Mouse (Mus musculus) ZHBTc4 (cell line): Measurements from ENCODE around the gene Prss34.

Experiments
- DNase-seq: peaks from one replicate; pipeline ENCODE4 v3.0.0-alpha.2; 2011; ENCODE audit warnings: low read depth, low spot score

Gene Prss34

GRCm38 (mm10) chr17:25318354-25318753 lies 20.2 kb downstream of the Prss34 start, which contains the start of gene Prss29:
TSS of gene Prss29 (plus strand) at chr17:25318654.
- DNase-seq, result no peak

GRCm38 (mm10) chr17:25320819-25321218 lies 22.6 kb downstream of the Prss34 start:
- DNase-seq, result no peak

GRCm38 (mm10) chr17:25322930-25323329 lies 24.7 kb downstream of the Prss34 start:
- no peak for DNase-seq

GRCm38 (mm10) chr17:25332321-25332720 lies 34.1 kb downstream of the Prss34 start:
- DNase-seq, result no peak

- peak; percentile 88 for DNase-seq
Observed at GRCm38 (mm10) chr17:25333943-25334342, 35.7 kb downstream of the Prss34 start.

- DNase-seq, result no peak
Observed at GRCm38 (mm10) chr17:25338218-25338617, 40.0 kb downstream of the Prss34 start.

- DNase-seq, result no peak
Observed at GRCm38 (mm10) chr17:25340003-25340402, 41.8 kb downstream of the Prss34 start.

- DNase-seq, result no peak
Observed at GRCm38 (mm10) chr17:25341490-25341889, 43.3 kb downstream of the Prss34 start.

GRCm38 (mm10) chr17:25345462-25345861 lies 47.3 kb downstream of the Prss34 start, which contains the start of gene Tpsab1:
TSS of gene Tpsab1 (minus strand) at chr17:25345562.
- no peak for DNase-seq
